Mouse (Mus musculus): ENCODE results near the gene D430041D05Rik.

Gene D430041D05Rik

GRCm38 (mm10) chr2:104356531-104356930 lies 54.3 kb downstream of the D430041D05Rik start:
- no peak for DNase-seq (ENCODE audit: extremely low read depth, low read depth, low spot score)

DNA sequence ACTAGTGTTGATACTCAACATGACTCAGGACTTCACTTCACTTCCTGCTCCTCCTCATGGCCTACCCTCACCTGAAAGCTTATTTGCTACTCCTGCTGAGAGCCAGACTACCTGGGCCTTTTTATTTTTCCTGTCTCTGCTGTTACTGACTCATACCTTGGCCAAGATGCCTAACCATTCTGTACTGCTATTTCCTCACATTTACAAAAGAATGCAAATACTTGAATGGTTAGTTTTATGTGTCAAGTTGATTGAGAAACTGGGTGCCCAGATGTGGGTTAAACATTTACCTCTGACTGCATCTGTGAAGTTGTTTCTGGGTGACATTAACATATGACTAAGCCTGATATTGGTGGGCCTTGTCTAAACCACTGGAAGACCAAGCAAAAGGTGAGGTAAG lies 56.7 kb downstream of the D430041D05Rik start:
- no peak for DNase-seq (ENCODE audit: extremely low read depth, low read depth, low spot score)

GRCm38 (mm10) chr2:104352204-104352493 lies 58.7 kb downstream of the D430041D05Rik start:
- no peak for DNase-seq (ENCODE audit: extremely low read depth, low read depth, low spot score)

- no peak for DNase-seq (ENCODE audit: extremely low read depth, low read depth, low spot score)
These were observed 59.2 kb downstream of the D430041D05Rik start for GRCm38 (mm10) chr2:104351415-104352203.

DNA sequence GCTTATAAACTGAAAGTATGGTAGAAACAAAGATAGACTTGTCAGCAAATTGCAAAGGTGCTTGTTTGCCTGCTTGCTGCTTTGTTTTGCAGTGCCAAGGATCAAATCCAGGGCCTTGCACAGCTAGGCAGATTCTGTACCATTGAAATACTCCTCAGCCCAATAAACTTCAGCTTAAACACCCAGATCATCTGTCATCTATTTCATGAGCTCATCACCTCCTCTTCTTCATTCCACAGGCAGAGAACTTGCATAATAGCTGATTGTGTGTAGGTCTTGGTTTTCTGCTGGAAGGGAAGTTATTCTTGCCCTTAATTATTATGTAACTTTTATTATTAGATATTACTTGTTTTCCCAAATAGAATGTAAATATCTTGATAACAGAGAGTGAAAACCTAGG lies 73.2 kb downstream of the D430041D05Rik start:
- DNase-seq (ENCODE audit: extremely low read depth, low read depth, low spot score): no peak

DNA sequence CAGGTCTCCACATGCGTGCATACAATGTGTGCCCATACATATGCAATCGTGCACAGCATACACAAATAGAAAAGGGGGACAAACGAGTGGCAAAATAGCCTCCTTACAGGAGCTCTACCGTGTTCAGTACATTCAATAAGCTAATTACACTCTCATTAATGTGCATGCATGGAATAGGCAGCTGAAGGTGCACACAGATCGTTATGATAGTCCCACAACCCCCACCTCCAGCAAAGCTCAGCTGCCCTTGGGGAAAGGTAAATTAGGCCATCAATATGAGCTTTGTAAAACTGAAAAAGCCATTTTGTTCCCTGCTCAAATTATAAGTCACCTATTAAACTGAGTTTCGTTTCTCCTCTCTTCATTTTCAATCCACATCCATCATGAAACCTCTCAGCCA lies 75.0 kb downstream of the D430041D05Rik start:
- no peak for DNase-seq (ENCODE audit: extremely low read depth, low read depth, low spot score)

- DNase-seq (ENCODE audit: extremely low read depth, low read depth, low spot score): no peak
These were observed 76.9 kb downstream of the D430041D05Rik start for GRCm38 (mm10) chr2:104333952-104334351.

DNA sequence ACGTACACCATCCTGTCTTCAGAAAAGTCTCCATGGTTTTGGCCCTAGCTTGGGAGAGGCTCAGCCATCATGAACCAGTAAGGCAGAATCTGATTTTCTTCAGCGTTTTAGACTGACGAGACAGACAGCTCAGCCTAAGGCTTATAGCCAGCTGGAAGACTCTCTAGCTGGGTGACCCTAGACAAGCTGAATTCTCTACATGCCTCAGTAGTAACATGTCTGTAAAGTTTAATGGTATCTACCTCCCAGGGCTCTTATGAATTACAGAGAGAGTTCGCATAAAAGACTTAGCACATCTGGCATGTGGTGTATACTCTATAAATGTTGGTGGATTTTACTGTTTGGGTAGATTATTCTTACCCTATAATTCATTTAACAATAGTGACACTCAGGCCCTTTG lies 78.1 kb downstream of the D430041D05Rik start:
- DNase-seq (ENCODE audit: extremely low read depth, low read depth, low spot score): no peak

- no peak for DNase-seq (ENCODE audit: extremely low read depth, low read depth, low spot score)
These were observed 79.6 kb downstream of the D430041D05Rik start for GRCm38 (mm10) chr2:104331261-104331660.

- no peak for DNase-seq (ENCODE audit: extremely low read depth, low read depth, low spot score)
These were observed 83.6 kb downstream of the D430041D05Rik start for GRCm38 (mm10) chr2:104327116-104327794.

GRCm38 (mm10) chr2:104323773-104324172 lies 87.0 kb downstream of the D430041D05Rik start:
- no peak for DNase-seq (ENCODE audit: extremely low read depth, low read depth, low spot score)

GRCm38 (mm10) chr2:104323351-104323750 lies 87.5 kb downstream of the D430041D05Rik start:
- no peak for DNase-seq (ENCODE audit: extremely low read depth, low read depth, low spot score)

DNA sequence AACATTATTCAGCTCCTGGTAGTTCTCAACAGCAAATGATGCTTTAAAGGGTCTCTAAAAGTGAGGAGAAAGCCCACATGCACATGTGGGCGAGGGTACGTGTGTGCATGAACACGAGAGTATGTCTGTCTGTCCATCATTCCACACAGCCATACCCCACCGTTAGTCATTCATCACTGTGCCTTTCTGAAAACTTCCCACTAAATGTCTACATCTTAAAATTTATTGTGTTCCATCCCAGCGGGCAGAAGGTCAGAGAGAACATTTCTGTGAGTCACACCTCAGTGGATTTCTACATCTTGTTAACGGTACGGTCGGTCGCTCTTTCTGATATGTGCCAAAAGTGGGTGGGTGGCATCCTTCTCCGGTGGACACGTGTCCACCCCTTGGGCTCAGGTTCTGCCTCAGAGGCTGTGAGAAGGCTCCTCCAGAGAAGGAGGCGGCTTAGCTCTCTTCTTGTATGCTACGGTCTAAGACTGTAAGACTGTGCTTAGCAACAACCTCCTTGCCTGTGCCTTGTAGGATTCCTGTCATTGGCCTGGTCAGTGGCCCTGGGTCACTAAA lies 90.7 kb downstream of the D430041D05Rik start:
- no peak for DNase-seq (ENCODE audit: extremely low read depth, low read depth, low spot score)

DNA sequence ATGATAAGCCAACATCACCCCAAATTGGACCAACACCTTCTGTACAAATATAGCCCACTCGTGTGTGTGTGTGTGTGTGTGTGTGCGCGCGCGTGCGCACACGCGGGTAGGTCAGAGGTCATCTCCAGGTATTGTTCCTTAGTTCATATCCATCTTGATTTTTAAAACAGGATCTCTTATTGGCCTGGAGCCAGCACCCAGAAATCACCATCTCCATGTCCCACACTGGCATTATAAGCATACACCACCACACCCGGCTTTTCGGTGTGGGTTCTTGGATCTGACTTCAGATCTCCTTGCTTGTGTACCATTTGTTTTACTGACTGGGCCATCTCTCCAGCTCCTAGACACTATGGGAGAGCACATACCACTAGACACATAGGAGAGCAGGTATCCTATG lies 91.4 kb downstream of the D430041D05Rik start:
- no peak for DNase-seq (ENCODE audit: extremely low read depth, low read depth, low spot score)

DNA sequence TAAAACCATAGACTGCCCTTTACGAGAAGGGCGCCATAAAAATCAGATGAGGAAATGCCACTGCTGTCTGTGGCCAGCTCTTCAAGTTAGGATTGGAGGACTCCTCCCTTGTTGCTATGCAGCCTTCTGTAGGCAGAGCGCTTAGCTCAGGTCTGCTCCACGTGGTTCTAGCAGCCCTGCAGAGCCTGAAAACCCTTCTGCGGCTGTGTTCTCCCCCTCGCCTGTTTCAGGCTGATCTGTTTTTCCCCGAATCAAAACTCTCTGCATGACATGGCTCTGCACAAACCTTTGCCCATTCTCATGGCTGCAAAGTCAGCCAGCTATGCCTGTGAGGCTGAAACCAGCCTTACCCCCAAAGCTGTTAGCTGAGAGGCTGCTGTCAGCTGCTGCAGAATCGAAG lies 91.9 kb downstream of the D430041D05Rik start:
- DNase-seq (ENCODE audit: extremely low read depth, low read depth, low spot score): no peak

DNA sequence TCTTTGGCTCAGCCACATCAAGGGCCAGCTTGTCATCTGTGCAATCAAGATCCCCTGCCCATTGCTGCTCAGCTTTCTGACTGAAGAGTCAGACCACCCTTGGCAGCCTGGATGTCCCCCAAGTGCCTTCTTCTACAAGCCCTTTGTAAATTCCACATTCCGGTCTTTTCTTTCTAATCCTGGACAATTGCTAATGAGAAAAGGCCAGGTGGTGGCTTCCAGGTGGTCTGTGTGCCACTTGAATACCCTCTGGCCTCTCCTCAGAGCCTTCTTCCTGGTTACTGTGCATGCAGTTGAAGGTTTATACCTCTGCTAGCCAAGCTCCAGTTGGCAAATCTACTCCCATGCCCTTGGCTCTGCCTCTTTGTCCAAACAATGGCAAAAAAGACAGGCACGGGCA lies 92.6 kb downstream of the D430041D05Rik start:
- DNase-seq (ENCODE audit: extremely low read depth, low read depth, low spot score): no peak

GRCm38 (mm10) chr2:104317631-104318030 lies 93.2 kb downstream of the D430041D05Rik start:
- DNase-seq (ENCODE audit: extremely low read depth, low read depth, low spot score): no peak

GRCm38 (mm10) chr2:104316483-104316882 lies 94.3 kb downstream of the D430041D05Rik start:
- no peak for DNase-seq (ENCODE audit: extremely low read depth, low read depth, low spot score)

GRCm38 (mm10) chr2:104313246-104313645 lies 97.6 kb downstream of the D430041D05Rik start:
- DNase-seq (ENCODE audit: extremely low read depth, low read depth, low spot score): no peak

DNA sequence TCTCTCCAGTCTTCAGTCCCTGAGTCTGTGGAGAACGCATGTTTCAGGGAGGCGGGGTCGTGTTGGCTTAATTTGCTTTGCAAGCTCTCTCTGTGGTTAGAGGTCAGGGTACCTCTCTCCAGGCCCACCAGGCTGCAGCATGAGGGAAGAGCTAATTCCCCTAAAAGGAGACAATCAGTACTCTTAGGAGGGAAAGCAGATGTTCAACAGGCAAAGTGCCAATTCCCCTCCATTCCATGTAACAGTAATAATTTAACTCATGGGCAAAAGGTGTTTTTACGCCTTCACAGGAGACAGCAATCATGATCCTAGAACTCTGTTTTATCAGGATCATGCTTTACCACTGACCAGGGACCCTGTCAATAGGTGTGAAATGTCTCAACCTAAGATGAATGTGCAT lies 103.7 kb downstream of the D430041D05Rik start:
- DNase-seq (ENCODE audit: extremely low read depth, low read depth, low spot score): no peak

DNA sequence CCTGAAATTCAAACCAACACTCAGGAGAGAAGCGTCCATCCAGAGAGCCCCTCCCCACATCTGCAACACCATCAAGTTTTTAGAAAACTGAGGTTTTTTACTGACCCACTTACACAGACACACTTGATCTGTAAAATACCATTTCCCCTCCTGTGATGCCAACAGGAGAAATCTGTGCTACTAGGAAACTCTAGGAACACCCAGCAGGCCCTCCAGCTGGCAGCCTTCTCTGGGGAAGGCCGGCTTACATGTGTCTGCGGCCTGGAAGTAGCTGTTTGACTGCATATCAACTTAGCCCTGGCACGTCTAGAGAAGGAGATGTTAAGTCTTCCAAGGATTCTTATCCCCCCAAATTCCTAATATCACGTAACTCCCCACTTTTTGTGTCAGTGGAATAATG lies 105.1 kb downstream of the D430041D05Rik start:
- no peak for DNase-seq (ENCODE audit: extremely low read depth, low read depth, low spot score)

DNA sequence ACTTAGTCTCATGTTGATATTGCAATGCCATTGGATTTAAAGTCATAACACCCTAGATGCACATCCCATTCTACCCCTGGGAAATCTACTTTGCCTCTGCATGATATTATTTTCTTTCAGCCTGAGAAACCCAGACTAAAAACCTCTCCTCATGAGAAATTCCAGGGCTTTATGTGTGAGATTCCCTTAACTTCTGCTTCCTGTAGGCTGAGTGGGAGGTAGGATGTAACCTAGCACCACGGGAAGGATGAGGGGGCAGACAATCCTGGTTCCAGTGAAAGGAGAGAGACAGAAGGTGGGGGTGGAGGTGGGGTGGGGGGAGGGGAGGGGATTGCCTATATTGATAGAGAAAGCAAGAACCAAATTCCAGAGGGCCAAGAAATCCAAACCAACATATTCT lies 110.9 kb downstream of the D430041D05Rik start:
- no peak for DNase-seq (ENCODE audit: extremely low read depth, low read depth, low spot score)
